In the genomic region with DNA sequence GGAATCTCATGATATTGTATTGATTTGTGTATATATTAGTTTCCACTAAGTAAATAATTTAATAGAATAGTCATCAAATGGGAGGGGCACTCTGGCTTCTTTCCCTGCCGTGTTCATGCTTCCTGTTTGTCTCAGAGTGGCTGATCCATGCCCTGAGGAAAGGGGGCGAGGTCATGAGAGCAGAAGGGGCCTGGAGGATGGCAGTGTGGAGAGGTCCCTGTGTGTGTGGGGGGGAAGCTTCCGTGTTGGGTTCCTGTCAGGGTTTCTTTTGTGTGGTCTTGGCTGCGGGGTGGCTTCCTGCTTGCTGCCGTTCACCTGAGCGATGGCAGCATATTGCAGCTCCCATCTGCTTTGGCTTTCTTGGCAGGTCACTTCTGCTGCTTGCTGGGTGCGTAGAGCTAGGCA, we compare ENCODE assay signal across 11 mouse cellular contexts.
DNase-seq lines count a peak whose midpoint lies in the region; ATAC-seq lines count a peak whose summit lies in the region.
"Had no signal": no experiment of that assay in that cellular context is flagged by ENCODE, and none has a peak within 500 bp of the region (broad histone marks: within the 10 kb centered on the region; RNA-seq: fewer than 3 reads in every experiment).

No protein-coding gene starts in this region.

- H3K4me2 ChIP-seq in kidney, embryonic 14.5 days (replicated peaks; ENCODE audit: low read depth, low read length), result no peak overlapping the region
- H3K4me2 ChIP-seq in midbrain, embryonic 14.5 days (ENCODE audit: low read length), result no peak overlapping the region
- H3K4me2 ChIP-seq: heart, embryonic 13.5 days had no signal

- no peak for ATAC-seq in kidney, embryonic 14.5 days (ENCODE audit: low FRiP score, low TSS enrichment)
- ATAC-seq in midbrain, embryonic 14.5 days (ENCODE audit: low FRiP score, low TSS enrichment), result no peak
- no peak for ATAC-seq in frontal cortex, adult (ENCODE audit: low TSS enrichment)
- ATAC-seq: liver, postnatal 0 days had no signal

- H3K4me1 ChIP-seq in kidney, embryonic 14.5 days (ENCODE audit: control insufficient read depth, insufficient read depth, low read length), result no peaks in the 10 kb centered on the region
- H3K4me1 ChIP-seq in midbrain, embryonic 14.5 days (ENCODE audit: control insufficient read depth, insufficient read depth, low read length), result peaks cover 53% of the 10 kb centered on the region

- H3K27me3 ChIP-seq in kidney, embryonic 14.5 days (ENCODE audit: control insufficient read depth, insufficient read depth, low read length), result no peaks in the 10 kb centered on the region
- no peaks in the 10 kb centered on the region for H3K27me3 ChIP-seq in midbrain, embryonic 14.5 days (ENCODE audit: control insufficient read depth, insufficient read depth, low read length)
- H3K27me3 ChIP-seq: heart, embryonic 13.5 days had no signal

- peak; percentile 17 for DNase-seq in kidney, adult 11 months
- DNase-seq in T-cell, adult 2 months (ENCODE audit: low spot score), result peak; percentile 67
- peak; percentile 82 to 84 for DNase-seq in cerebellum, postnatal 25 days
- peak; percentile 60 for DNase-seq in naive thymus-derived CD4-positive, alpha-beta T cell, adult 2 months (ENCODE audit: low read depth)
- DNase-seq in yolk sac, embryonic 10.5 days (ENCODE audit: low spot score), result no peak
- DNase-seq in midbrain, embryonic 14.5 days, result no peak
- DNase-seq: liver, postnatal 0 days had no signal

- H3K9ac ChIP-seq in kidney, embryonic 14.5 days (ENCODE audit: low read depth, low read length), result no peak overlapping the region
- no peak overlapping the region for H3K9ac ChIP-seq in midbrain, embryonic 14.5 days (replicated peaks; ENCODE audit: low read length)
- H3K9ac ChIP-seq: heart, embryonic 13.5 days; liver, postnatal 0 days had no signal

- H3K9me3 ChIP-seq in kidney, embryonic 14.5 days (ENCODE audit: control insufficient read depth, low read length), result no peaks in the 10 kb centered on the region
- no peaks in the 10 kb centered on the region for H3K9me3 ChIP-seq in midbrain, embryonic 14.5 days (ENCODE audit: control insufficient read depth, low read length)
- H3K9me3 ChIP-seq: G1E; heart, embryonic 13.5 days had no signal

- no peak overlapping the region for H3K4me3 ChIP-seq in kidney, embryonic 14.5 days (ENCODE audit: low read length)
- H3K4me3 ChIP-seq in midbrain, embryonic 14.5 days (replicated peaks; ENCODE audit: low read depth, low read length), result no peak overlapping the region
- H3K4me3 ChIP-seq: heart, embryonic 13.5 days had no signal

- 60% methylated on average over 7 of the region's 7 CpGs for WGBS in kidney, embryonic 14.5 days
- WGBS in midbrain, embryonic 14.5 days, result 81% methylated on average over 7 of the region's 7 CpGs

- no peaks in the 10 kb centered on the region for H3K36me3 ChIP-seq in kidney, embryonic 14.5 days (ENCODE audit: control insufficient read depth, insufficient read depth, low read length)
- no peaks in the 10 kb centered on the region for H3K36me3 ChIP-seq in midbrain, embryonic 14.5 days (ENCODE audit: control insufficient read depth, insufficient read depth, low read length)
- H3K36me3 ChIP-seq: heart, embryonic 13.5 days had no signal

- no peak overlapping the region for H3K27ac ChIP-seq in kidney, embryonic 14.5 days (ENCODE audit: low read depth, low read length)
- H3K27ac ChIP-seq in midbrain, embryonic 14.5 days (replicated peaks; ENCODE audit: low read depth, low read length), result no peak overlapping the region
- H3K27ac ChIP-seq: heart, embryonic 13.5 days had no signal

Comparison
In these comparisons a context has a peak if more than half of its experiments do, and no peak if none do; other contexts are left out.
1. DNase-seq: peak in kidney, adult 11 months (single experiment), T-cell, adult 2 months (single experiment), cerebellum, postnatal 25 days (2 of 2) and naive thymus-derived CD4-positive, alpha-beta T cell, adult 2 months (single experiment); none in yolk sac, embryonic 10.5 days (single experiment) and midbrain, embryonic 14.5 days (single experiment).